Mouse (Mus musculus) gastrocnemius, postnatal 4 days (tissue): Measurements from ENCODE around the gene Haao. TPM values are rescaled to one million over a fixed set of nuclear protein-coding genes. Genes with fewer than 3 reads are reported as not detected.
"Not testable (repeated sequence)": the region's sequence is repeated elsewhere in the genome, so short reads cannot be mapped to it uniquely, and the experiment has no call there.

Experiments
- DNase-seq, 2 experiments: peaks; one replicate each; pipeline ENCODE4 v3.0.0; 2021 to 2022; ENCODE audit warnings: low spot score in 2 of 2, mixed read lengths in 2 of 2
- total RNA-seq, 2 experiments: library from RNA; stranded (reverse); gene quantifications; 2 replicates each; pipeline ENCODE4 v1.2.3; 2021

Haao gene
- total RNA-seq, 2 experiments from 2014 or later, result 0.54 TPM; not detected in 1

DNA sequence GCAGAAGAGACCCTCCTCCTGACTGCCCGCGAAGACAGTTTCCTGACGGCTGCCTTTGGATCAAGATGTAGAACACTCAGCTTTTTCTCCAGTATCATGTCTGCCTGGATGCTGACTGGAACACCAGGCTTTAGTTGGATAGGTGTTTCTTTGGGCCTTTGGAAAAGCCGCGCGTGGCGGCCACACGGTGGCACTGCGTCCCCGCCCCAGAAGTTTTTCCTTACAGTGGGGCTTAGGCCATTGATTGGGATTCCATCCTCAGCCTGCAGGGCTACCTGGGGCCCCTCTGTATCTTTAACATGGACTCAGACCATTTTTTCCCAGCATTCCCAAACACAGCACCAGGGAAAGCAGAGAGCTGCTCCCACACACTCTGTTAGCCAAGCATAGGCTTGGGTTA lies 18.8 kb upstream of the Haao start:
- DNase-seq, result no peak

DNA sequence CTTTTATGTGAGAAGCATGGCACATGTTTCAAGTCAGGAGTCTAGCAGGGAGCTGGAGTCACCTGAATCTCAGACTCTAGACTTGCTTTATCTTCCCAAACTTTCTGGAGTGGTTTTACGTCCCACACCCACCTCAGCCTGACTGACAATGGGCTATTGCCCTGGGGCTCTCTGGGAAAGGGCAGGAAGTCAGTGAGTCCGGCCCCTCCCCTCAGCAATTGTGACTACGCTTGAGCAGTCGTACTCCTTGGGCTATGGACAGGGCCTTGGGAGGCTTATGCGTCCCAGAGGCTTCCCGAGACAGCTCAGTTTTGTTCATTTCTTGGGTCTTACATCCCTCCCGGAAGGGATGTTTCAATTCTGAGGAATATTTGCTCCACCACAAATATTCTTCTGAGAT lies 17.6 kb upstream of the Haao start:
- no peak for DNase-seq

DNA sequence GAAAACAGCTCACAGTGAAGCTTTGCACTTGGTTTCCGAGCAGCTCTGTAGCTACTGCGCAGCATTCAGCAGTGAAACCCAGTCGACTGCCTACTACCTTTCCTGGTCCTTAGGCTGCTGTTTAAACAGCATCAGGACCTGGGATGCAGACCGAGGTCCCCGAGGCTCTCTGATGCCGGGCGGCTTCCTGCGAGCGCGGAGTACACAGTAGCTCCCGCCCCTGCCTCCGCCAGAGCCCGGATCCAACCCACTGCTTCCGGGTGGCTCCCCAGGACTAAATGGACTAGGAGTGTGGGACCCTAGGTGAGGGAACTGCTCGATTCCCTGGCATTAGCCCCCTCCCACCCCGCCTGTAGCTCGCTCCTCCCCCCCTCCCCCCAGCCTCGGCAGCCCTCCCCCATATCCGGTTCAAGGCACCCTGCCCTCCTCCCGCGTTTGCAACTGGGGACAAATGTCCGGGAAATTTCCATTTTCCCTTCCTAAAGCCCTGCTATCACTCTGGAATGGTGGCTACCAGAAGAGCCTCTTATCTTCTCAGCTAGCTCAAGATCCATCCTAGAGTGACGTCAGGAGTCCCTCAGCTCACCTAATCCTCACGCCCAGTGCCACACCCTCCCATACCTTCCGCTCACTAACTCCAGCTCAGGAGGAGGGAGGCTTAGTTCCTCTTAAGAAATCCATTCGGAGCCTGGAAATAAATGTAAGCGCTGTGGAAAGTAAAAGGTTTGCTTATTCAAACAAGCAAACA lies 14.5 kb upstream of the Haao start:
- peak; percentile 45 to 56 for DNase-seq

DNA sequence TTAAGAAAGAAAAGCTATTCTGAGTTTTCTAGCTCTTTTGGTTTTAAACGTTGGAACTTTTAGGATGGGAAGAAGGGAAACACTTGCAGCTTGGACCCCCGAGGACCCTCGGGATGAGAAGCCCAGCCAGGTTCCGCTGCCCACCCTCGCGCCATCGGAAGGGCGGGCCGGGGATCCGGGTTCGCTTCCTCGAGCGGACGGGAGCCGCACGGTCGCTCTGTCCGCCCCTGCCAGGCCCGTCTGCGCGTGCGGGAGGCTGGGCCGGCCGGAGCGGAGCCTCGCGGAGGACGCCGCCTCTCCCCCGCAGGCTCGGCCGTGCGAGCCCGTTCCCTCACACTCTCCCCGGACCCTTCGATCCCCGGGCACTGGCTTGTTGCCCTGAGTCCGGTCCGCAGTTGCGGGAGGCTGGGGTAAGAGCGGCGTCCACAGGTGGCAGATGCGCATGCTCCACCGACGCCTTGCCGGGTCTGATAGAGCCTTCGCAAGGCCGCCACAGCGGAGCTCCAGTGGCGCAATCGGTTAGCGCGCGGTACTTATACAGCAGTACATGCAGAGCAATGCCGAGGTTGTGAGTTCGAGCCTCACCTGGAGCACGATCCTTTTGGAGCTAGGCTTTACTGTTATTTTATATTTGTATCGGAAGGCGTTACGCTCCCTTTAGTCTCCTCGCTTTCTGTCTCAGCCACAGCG lies 13.8 kb upstream of the Haao start:
- DNase-seq, result peak; percentile 93 to 96

DNA sequence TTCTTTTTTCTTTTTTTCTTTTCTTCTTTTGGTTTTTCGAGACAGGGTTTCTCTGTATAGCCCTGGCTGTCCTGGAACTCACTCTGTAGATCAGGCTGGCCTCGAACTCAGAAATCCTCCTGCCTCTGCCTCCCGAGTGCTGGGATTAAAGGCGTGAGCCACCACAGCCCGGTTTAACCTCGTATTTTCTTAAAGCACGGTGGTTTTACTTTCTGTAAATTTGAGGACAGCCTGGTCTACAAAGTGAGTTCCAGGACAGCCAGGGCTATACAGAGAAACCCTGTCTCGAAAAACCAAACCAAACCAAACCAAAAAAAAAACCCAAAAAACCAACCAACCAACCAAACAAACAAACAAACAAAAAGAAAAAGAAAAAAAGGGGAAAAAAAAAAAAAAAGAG lies 13.2 kb upstream of the Haao start:
- not testable (repeated sequence) for DNase-seq

DNA sequence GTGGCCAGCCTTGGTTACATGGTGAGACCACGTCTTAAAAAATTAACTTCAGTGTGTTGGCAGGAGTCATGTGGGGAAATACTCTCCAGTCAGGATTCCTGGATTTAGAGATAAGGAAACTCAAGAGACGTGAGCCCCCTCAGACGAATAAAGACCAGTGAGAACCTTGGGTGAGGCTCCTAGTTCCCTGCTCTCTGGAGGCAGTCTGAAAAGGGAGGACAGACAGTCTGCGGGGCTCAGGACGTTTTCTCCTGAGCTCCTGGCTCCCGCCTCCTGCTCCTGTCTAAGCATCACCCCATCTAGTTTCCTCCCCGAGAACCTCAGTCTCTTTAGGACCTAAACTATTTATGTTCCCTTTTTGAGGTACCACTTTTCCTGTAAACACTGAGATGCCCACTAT lies 12.5 kb upstream of the Haao start:
- no peak for DNase-seq

DNA sequence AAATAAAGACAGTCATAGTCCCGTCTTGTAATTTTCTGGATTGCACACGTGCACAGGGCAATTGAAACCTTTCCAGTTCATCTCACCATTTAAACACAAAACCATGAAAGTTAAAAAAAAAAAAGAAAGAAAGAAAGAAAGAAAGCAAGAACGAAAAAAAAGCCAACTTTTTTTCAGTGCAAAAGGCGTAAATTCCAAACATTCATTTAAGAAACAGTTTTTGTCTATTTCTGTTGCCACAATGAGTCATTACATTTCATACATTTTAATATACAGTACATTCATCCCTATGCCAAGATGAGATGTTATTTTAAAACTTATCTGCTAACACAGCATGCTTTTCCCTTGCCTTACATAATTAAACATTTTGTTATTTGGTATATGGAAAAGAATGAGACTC lies 11.9 kb upstream of the Haao start:
- no peak for DNase-seq

DNA sequence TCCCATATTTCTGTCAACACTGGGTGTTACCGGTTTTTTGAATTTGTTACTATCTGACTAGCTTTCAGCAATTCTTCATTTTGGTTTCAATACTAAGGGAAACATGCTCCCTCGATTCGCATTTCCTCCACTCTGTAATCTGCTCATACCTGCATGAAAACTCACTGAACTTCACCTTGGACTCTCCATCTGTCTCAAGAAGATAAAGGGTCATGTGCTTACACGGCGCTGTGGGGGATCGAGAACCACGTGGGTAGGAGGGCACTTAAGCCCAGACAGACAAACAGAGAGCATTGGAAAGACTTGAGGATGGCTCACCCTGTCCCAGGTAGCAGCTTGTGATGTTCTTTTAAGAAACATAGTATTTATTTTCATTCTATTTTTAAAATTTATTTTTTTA lies 10.7 kb upstream of the Haao start:
- no peak for DNase-seq

DNA sequence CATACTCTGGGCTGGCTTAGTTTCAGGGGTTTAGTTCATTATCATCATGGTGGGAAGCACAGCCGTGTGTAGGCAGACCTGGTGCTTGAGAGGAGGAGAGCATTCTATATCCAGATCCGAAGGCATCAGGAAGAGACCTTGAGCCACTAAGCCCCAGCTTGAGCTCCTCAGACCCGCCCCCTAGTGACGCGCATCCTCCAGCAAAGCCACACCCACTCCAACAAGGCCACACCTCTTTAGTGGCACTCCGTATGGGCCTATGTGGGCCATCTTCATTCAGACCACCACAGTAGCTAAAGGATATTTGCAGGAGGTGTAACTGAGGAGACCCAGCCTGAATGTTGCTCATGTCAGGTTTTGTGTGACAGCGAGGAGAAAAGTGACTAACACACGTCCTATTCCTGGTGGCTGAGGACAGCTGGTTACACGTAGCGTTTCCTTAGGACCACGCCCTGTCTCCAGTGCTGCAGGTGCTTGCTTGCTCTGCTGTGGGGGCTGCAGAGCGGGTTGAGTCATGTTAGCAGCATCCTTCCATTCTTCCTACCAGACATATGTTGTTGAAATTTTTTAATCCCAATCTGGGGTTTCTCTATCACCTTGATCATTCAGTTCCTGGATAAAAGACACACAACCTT lies 6.6 kb upstream of the Haao start:
- DNase-seq, result no peak

DNA sequence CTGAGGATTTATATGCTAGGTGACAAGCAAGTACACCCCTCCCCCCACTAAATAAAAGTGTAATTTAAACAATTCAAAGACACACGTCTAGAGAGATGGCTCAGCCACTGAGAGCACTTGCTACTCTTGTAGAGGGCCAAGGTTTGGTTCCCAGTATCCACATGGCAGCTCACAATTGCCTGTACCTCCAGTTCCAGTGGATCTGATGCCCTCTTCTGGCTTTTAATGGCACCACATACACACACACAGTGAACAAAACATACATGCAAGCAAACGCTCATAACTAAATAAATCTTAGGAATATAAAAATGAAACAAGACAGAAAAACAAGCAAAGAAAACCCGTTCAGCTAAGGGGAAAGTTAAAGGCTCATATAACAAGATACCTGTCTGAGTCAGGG lies 6.1 kb upstream of the Haao start:
- no peak for DNase-seq

DNA sequence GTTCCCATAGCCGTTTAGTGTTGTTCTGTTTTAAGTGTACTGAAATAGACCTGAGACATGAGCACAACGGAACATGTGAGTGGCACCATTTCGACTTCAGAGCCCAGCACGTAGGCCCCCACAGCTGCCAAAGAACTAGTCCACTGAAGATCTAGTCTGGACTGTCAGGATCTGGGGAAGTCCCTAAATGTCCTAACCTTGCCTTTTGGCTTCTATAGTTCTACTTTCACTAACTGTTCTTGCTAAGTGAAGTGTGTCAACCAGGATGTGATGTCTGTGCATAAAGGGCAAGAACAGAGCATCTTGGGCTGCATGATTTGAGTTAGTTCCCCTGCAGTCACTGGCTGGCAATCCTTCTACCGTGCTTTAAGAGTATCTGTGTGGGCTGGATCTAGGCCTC lies 3.1 kb upstream of the Haao start:
- DNase-seq, result no peak

DNA sequence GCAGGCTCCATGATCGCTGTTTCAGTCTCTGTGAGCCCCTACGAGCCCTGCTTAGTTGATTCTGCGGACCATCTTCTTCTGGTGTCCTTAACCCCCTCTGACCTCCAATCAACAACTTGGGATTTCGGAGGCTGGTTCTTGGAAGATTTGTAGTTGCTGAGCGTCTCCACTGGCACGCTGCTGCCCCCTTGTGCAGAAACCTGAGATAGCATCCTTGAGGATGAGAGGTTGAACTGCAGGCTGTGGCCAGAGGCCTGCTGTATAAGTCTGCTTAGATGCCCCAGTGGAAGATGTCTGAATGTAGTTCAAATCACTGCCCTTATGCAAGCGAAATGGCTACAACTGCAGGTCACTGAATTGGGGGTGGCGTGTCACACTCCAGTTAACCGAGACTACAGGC lies 2.7 kb upstream of the Haao start:
- peak; percentile 66 to 86 for DNase-seq

DNA sequence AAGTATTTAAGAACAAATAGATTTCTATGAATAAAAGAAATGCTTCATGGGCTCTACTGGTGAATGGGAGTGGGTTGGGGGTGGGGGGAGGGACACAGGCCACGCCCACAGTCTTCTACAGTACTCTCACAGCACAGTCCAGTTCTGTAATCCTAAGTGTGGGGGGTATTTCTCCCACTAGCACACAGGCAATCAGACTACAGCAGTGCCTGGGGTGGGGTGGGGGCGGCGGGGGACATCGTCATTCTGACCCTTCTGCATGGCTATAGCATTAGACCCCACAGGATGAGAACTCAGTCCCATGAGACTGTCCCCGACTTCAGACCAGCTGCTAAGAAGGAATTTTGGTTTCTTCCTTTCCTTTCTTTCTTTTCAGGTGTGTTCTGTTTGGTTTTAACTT lies 2.0 kb upstream of the Haao start:
- DNase-seq, result no peak

DNA sequence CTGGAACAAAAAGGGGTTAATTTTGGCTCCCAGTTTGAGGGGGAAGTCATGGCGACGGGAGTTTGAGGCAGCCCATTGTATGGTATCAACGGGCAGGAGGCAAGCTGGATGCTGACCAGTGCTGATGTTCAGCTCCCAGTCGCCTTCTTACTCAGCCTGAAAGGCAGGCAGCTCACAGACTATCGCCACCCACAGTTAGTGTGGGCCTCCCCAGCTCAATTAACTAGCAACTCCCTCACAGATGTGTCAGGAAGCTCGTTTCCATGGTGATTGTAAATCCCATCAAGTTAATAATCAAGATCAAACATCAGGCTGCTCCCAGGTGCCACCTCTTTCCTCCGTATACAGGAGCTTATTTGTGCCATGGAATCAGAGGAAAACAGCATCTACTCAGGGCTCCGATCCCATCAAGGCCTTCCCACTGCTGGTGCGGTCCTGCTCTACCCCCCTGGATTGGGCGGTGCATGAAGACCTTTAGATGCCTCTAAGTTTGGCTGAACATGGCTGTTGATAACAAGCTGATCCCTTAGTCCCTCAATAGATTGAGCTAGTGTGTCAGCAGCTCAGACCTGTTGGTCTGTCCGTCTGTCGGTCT lies 1.4 kb upstream of the Haao start:
- no peak for DNase-seq

DNA sequence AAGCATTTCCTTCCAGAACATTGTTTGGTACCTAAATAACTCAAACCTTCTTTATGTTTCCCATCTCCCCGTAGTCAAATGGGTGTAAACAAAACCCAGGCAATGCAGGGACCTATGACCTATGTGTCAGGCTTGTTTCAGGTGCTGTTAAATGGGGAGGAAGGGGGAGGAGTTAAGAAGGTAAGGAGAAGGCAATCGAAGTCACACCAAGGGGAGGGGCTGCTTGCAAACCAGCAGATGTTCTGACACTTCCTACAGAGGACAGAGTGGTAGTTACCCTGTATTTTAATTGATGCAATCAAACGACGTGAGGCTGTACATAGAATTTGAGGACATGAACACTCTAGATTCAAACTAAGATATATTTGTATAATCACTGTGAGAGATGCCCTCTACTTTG lies 719 bp upstream of the Haao start:
- DNase-seq, result no peak

DNA sequence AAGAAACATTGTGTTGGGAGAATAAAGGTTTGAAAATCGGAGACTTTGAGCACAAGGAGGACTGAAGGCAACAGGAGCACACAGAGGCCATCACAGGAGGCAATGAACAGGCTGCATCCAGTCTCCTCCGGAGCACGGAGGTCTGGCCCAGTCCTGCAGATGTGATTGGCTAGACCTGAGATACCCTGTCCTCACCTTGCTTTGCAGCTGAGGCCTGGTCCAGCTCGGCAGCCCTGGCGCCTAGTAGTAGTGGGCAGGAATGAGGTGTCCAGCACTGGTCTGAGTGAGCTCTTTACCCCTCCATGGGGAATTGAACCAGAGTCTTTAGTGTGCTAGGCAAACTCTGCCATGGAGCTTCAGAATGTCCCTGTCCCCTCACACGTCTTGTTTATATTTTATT lies 663 bp downstream of the Haao start:
- no peak for DNase-seq

DNA sequence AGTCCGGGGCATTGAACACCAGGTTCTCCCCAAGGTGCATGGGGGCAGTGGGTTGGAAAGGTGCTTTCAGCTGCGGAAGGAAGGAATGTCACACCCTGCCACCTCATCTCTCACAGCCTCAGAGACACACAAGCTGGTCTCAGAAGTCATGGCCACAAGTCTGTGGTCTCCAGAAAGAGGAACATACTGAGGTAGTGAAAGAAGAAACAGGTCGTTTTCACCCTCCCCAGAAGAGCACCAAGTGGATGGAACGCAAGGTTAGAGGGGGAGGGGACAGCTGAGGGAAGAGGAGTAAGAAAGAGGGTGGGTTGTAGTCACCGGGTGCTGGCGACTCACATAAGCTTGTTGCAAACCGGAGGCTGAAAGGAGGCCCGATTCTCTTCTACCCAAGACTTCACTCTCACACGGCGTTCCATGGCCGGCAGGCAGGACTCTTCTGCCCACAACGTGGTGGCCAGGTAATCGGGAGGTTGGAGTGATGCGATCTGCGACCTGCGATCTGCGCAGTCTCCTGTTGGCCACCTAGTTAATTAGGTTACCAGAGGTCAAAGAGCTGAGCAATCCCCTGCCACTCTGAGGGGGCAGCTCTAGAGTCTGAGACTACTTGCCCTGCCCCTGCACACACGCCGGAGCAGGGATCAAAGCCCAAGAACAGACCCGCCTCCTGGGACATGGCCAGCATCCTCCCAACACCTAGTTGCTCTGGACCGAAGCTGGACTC lies 1.3 kb downstream of the Haao start:
- DNase-seq, result no peak

DNA sequence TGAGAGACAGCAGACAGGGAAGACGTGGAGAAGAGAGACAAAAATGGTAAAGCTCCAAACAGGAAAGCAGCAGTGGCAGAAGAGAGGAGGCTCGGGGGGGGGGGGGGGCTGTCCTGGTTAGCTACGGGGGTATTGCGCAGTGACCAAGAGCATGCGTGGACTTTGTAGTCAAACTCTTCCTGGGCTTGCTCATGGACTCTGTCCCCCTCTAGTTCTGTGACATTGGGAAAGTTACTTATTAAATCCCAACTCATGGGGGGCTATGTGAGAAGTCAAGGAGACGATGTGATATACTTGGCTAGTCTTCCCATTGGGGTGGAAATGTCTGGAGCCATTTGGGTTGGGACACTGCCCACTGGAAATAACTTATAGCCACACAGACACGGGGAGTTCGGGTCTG lies 2.2 kb downstream of the Haao start:
- no peak for DNase-seq

DNA sequence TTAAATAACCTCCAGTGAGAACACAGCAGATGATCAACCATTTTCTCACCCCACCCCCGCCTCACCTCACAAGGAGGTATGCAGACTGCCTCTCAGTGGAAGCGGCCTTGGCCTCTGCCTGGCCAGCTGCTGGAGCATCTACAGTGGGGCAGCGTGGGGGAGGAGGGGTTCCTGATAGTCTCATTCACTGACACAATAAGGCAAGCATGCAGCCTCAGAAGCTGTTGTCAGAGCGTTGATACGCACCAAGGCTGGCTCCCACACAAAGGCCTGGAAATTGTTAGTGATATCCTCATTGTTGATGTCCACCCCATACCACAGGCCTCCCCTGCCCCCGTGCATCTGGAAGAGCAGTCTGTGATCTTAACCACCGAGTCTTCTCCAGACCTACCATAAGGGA lies 4.0 kb downstream of the Haao start:
- DNase-seq, result no peak

DNA sequence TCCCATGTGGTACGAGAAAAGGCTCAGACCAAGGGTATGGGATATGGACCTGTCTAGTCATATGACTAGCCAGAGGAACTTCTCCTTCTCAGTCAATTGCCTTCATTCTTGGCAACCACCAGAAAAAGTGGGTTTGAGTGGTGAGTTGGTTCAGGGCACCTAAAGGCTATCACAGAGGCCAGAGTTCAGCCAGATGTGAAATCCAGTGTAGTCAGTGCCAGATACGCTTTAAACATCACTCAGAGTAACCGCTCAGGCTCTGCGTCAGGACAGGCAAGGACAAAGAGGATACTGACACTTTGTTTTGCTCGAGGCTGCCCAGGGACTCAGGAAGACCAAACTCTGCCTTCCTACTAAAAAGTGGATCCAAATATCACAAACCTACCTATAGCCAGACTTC lies 6.8 kb downstream of the Haao start:
- DNase-seq, result no peak

DNA sequence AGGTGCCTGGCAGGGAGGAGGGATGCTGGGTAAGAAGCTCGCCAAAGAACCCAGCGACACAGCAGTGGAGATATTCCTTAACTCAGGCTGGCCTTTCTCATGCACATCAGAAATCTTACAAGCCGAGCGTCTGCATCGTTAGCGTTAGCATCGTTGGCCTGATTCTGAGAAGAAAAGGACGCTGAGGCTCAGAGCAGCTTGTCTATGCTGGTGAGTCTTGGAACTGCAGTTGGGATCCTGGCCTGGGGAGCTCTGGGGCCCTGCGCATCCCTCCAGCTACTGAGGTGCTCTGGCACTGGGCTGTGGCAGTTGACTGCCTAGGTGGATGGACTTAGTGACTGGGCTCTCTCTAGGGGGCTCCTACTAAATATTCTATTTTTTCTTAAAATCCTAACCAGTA lies 8.6 kb downstream of the Haao start:
- no peak for DNase-seq
